Mouse (Mus musculus): ENCODE data around the gene Smad6. TPM values are rescaled to one million over a fixed set of nuclear protein-coding genes. Genes with fewer than 3 reads are reported as not detected.
A peak's percentile ranks its signal among the peaks of the same experiment; 100 is the strongest.

Smad6 gene
- total RNA-seq, 2 experiments from 2014 or later: 15.0 to 16.9 TPM

DNA sequence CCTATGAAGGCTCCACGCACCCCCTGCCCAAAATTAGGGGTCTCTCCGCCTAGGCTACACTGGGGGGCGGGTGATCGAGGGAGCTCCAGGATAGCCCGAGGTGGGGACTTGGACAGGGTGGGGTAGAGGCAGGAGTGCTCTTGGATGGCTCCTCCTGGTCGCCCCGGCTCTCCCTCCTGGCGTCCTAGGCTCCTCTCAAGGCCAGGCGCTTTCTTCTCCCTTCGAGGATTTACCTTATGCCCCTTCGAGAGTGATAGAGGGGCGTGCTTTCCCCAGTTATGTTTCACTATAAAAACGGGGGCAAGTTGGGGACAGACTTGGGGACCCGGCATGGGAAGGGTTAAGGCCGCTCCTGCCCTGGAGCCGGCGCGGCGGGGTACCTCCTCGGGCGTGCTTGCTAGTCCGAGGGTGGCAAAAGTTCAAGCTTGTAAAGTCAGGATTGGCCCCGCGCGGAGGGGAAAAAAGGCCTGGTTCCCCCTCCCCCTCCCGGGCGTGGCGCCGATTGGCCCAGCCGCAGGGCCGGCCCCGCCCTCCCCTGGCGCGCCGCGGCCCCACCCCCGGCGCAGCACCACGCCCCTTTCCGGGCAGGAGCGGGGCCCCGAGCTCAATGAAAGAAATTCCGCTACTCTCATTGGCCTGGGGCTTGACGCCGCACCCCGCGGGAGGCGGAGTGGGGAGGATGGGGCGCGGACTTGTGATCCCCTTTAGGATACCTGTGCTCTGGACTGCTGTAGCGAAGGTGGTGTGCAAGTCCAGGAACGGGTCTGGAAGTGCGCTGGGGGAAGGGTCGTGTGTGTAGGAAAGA is 905 bp upstream of the Smad6 start:
- DNase-seq: peak; percentile 99

DNA sequence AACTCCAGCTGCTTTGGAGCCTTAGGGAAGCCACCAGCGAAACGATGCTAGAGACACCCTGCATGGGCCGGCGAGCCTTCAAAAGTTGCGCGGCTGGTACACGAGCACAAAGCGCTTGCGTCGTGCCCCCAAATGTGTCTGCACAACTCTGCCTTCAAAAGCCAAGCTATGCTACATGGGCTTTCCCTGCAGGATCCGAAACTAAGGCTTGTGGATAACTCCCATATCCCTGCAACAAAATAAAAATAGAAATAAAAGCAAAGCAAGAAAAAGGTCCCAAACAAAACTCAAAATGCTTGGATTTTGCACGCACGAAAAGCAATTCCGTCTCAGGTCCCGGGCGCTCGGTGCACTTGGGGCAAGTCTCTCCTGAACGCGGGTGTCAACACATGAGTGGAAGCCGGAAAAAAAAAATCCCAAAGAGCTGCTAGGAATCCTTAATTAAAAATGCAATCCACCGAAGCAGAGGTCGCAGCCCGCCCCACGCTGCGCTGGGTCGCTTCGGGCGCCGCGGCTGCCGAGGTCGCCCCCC is 474 bp downstream of the Smad6 start:
- no peak for DNase-seq

DNA sequence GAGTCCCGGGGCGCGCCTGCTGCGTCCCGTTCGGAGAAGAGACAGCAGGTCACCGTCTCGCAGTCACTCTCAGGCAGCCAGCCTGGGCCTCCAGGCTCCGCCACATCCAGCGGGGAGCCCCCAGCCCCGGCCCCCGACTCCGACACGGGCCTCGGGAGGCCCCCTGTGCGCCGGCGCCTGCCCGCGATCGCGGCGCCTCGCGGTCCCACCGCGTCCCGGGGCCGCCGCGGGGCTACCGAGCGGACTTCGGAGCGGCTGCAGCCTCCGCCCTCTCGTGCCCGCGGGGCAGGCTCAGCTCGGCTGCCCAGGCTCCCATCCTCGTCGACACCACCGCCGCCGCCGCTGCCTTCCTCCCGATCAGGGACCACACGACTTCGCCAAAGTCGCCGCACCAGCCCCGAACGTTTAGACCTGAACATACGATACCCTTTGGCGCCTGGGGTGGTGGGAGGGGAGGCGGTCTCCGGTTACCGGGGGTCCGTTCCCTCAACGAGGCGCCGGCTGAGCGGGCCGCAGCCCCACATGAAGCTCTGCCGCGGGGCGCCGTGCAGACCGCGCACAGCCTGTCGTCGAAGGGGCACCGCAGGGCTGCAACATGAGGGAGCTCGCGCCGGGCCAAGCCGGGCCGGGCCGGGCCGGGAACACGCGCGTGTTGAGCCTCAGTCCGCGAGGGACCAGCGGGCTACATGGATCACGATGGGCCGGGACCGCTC is 1.1 kb downstream of the Smad6 start:
- peak; percentile 51 for DNase-seq

DNA sequence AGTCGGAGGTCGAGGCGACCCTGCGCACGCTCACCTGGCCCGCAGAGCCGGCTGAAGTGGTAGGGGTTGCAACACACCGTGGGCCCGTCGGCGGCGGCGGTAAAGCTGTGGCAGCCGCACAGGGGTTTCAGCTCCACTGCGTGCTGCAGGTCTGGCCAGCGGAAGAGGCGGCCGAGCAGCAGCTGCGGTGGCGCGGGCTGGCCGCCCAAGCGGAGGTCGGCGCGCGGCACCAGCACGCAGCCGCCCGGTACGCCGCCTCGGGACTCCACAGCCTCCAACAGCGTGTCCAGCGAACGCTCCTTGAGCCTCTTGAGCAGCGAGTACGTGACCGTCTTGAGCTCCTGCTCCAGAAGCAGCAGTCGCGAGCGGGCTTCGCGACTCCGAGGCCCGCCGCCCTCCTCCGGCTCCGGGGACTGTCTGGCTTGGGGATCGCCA is 1.7 kb downstream of the Smad6 start:
- DNase-seq: no peak

DNA sequence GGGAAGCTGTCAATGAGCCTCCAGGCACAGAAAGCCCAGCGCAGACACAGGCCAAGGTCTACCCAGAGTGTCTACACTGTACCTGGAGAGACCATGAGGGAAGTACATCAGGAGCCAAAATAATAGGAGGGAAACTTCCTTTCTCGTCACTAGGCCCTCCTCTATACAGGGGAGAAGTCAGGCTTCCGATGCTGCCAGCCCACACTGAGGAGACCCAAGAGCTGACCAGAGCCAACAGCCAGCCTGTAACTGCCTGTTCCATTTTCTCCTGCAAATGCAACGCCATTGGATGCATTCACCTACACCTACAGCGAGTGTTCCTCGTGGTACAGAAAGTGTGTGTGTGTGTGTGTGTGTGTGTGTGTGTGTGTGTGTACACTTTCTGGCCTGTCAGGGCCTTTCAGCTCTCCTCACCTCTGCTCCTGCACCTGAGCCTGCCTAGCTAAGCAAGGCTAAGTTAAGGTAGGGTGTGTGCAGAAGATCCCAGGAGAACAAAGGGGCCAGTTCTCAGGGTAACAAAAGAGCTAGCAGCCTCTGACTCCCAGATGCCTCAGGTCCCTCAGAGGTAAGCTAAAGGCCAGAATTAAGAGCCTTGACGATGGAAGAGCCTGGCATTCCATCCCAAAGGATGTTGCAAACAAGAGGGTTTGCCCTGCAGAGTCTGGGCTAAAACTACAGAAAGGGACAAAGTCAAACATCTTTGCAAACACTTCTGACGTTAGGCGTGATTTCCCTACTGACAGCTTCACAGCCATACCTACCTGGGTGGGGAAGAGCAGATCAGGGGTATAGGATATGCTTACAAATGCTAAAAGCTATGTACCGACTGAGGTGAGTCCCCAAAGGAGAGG is 2.6 kb downstream of the Smad6 start:
- DNase-seq: no peak

DNA sequence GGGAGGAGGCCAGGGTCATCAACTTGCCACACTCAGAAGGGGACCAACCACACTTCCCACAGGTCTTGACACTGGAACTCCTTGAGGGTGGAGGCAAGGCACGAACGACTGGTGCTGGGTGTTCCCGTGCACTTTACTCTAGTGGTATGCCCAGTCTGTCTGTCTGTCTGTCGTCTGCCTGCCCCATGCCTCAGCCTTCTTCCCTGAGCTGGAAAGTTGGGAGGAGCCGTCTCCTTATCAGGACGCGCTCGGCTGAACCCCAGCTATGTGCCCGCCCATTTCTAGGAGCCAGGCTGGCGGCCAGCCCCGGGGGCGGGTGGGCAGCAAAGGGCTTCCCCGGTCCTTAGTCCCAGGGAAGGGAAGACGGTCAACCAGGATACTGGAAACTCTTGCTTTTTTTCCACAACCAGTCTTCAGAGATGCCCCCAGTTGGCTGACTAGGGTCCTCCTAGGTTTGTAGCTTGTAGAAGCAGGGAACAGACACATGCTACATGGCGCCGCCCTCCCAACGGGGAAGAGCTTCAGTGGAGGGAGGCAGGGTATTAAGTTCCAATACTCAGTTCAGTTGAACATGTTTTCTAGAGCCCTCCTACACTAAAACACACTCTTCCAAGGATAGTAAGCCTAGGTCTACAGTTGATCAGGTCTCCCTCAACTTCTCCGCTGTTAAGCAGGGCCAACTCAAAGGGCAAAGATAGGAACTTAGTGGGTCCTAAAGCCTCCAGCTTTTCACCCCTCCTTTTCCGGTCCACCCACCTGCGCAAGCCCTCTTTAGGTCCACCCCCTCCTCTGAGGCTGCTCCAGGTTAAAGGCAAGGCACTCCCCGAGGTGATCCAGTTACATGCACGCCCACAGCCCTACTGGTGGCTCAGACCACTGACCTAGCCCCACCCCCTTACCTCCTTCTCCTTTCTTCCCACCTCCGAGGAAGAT is 3.7 kb downstream of the Smad6 start:
- DNase-seq: peak; percentile 76

DNA sequence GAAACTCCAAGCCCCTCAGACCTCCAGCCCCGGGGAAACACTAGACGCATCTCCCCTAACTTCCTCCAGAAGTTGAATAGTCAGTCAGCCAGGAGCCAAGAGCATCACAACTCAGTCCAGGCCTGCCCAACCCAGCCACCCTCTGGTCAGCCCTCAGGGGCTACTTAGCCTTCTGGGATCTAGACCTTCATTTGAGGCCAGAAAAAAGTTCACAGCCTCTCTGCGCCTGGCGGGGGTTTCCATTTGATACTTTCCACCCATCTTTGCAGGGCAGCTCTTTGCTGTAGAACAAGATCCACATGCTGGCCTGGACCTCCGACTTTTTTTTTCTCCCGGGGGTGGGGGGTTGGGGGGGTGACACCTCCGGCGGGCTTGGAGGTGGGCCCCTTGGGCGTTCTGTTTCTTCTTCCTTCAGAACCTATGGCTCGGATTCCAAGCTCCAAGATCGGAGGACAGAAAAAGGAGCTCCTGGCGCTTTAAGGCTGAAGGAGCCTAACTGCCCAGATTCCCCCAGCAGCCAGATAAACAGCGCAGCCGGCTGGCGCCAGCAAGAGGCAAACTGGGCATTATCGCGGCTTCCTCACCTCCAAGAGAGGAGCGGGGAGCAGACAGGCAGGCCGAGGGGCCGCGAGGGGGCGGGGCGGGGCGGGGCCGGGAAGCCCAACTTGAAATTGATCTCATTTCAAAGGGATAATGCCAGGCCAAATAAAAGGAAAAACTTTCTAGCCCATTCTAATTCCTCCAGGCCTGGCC is 5.0 kb downstream of the Smad6 start:
- DNase-seq: peak; percentile 74

DNA sequence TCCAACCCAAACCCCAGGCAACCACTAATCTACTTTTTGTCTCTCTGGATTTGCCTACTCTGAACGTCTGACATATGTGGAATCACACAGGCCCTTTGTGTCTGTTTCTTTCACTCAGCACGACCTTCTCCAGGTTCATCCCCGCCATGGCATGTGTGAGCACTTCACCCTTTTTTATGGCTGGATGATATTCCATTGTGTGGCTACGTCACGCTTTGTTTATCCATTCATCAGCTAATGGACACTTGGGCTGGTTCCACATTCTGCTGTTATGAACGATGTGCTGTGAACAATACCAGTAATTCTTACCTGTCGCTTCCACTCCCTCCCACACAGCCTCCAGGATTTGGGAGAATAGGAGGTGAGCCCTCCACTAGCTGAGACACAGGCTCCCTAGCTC is 5.8 kb downstream of the Smad6 start:
- DNase-seq: no peak

DNA sequence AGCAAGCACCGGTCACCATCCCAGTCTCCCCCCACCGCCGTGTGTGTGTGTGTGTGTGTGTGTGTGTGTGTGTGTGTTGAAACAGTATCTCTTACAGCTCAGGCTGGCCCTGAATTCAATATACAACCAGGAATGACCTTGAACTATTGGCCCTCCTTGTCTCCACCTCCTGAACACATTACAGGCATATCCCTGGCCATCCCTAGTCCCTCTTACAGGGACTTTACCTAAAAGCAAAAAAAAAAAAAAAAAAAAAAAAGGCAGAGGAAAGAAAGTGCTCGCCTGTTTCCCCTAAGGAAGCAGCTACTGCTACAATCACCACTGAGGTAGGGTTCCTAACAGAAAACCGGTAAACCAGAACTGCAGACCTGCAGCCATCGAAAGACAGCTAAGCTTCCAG is 7.1 kb downstream of the Smad6 start:
- DNase-seq: no peak

DNA sequence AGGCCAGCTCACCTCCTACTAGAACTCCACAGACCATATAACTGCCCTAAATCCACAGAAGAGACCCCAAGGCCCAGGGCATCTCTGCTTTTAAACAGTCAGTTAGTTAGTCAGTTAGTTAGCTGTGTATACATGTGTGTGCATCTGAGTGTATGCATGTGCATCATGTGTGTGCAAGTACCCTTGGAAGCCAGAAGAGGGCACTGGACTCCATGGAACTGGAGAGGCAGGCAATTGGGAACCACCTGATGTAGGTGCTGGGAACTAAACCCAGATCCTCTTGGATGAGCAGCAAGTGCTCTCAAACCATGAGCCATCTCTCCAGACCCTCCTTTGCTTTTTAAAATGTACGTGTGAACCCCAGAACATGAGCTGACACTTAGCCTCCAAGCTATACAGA is 10.5 kb downstream of the Smad6 start:
- no peak for DNase-seq

DNA sequence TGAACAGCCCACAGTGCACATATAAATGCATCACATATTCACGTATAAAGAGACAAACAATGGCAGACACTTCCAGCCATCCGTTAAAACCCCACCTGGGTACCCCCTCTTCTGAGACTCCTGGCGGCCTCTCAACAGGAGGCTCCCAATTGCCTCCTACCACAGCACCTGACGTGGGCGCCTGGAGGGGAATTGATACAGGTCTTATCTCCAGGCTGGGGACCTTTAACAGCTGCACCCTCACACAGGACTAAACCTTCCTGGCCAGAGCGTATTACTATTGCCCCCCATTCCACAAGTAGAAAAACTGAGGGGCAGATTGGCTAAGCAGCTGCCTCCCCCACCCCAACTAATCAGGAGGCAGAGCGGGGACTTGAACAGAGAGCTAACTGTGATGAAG is 18.9 kb downstream of the Smad6 start:
- DNase-seq: no peak

DNA sequence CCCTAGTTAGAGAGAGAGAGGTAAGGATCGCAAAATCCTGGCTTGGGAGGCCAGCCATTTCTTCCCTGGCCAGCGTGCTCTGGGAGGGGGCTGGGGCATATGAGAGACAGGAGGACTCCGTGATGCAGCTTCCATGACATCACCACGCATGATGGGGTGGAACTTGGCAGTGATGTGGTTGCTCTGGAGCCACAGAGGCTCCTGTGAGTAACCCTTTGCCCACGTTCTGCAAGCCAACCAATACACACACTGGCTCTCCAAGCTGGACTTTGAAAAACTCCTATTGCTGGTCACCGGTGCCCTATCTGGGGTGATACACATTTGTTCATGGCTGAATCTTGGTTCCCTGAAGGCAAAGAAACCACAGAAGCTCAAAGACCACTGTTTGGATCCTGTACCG is 20.8 kb downstream of the Smad6 start:
- DNase-seq: no peak

DNA sequence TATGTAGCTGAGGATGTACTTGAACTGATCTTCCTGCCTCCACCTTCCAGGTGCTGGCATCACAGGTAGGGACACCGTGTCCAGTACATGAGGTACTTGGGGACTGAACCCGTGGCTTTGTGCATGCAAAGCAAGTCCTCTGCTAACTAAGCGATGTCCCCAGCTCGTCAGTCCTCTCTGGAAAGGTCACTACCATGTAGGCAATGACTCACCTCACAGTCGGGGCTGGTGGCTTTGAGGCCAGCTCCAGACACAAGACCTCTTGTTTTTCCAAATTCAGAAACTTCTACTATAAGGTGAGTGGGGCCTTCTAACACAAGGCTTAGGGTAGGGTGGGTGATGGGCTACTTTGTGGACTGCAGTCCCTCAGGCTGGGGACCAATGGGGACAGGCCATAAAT is 21.8 kb downstream of the Smad6 start:
- no peak for DNase-seq

DNA sequence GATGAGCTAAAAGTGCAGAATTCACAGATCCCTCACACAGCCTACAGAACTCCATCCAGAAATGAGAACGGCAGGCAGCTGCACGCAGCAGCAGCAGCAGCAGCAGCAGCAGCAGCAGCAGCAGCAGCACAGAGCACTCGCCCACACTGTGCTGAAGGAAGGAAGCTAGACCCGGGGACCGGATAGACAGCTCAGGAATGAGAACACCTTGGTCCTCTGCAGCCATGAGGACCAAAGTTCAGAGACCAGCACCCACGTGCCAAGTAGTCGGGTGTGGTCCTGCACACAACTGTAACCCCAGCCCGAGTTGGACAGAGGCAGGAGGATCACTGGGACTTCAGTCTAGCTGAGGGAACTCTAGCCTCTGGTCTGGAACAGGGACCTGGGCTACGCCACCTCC is 22.7 kb downstream of the Smad6 start:
- no peak for DNase-seq

DNA sequence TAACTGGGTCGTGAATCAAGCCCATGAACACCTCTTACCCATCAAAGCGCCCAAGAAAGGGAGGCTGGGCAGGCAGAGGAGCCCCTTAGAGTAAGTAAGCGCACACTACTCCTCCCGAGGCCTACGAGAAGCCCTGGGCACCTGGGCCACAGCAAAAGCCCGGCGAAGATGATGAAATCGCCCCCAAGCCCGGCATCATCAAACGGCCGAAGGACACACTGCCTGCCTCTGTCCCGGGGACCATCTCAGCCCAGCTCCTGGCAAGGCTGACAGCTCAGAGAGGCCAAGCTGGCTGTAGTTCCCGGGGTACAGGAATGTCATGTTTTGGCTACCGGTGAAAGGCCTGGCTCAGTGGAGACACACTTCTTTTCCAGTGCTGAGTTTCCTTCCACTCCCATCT is 23.8 kb downstream of the Smad6 start:
- DNase-seq: peak; percentile 68

DNA sequence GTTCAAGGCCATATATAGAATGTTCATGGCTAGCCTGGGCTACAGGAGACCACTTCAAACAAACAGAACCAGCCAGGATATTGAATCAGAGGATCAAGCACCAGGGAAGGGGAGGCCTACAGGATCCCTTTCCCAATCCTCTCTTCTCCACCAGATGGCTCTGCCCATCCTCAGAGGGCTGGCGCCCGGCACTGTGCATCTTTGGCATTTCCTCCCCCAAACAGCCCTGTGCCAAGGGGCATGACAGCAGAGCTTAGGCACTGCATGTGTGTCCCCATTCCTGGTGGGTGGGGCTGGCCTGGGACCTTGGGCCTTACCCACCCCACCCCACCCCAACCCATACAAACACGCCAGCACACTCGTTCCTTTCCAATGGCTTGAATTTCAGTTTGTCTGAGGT is 24.4 kb downstream of the Smad6 start:
- DNase-seq: peak; percentile 77

DNA sequence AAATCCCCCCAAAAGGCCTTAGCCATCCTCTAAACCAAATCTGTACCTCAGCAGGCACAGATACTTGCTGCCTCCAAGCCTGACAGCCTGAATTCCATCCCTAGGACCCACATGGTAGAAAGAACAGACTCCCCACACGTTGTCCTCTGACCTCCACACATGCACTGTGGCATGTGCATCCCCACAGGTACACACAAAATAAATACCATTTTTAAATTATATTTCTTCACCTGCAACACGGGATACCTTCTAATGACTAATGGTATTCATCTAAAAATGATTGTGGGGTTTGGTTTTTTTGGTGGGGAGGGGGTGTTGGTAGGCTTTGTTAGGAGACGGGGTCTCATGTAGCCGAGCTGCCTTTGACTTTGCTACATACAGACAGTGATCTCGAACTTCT is 28.6 kb downstream of the Smad6 start:
- no peak for DNase-seq

DNA sequence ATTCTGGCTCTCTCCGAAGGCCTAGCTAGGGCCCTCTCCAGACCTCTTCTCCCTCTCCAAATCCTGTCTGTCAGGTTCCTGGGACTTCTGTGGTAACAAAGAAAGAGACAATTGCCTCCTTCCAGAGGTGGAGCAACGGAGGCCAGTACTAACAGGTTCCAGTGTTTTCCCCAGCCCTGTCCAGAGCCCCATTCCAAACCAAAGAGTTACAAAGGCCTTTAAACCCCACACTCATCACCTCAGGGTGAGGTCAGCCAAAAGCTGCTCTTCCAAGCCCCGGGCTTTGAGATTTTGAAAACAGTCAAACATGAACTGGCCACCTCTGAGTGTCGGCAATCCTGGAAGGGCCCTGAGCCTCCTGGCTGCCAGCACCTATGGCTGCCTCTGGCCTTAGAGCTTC is 29.1 kb downstream of the Smad6 start:
- peak; percentile 37 for DNase-seq

DNA sequence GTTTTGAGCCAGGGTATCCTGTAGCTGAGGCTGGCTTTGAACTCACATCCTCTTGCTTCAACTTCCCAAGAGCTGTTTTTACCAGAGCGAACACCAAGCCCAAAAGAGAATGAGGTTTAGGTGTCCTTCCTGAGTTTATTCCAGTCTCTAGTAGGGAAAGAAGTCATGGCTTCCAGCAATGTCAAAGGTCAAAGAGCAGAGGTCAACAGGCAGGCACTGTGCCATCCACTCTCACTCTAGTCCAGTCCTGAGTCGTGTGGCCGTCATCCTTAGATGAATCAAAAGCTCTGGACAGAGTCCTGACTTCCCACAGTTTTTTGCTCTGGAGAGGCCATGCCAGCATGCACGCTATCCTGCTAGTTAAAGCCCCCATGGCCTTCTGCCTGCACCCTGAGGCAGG is 30.7 kb downstream of the Smad6 start:
- no peak for DNase-seq

DNA sequence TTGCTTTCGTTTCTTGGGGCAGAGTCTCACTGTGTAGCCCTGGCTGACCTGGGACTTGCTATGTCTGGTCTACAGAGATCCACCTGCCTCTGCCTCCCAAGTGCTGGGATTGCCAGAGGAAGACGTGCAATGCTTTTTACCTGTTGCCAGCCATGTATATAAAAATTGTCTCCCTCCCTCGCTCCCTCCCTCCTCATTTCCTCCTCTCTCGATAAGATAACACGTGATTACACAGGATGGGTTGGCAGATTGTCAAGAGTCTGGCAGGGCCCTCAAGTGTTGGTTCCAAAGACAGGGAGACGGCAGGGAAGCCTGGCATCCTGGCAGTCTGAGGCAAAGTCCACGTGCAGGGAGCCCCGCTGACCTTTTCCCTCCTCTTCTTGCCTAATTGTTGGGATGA is 32.2 kb downstream of the Smad6 start:
- DNase-seq: peak; percentile 68

DNA sequence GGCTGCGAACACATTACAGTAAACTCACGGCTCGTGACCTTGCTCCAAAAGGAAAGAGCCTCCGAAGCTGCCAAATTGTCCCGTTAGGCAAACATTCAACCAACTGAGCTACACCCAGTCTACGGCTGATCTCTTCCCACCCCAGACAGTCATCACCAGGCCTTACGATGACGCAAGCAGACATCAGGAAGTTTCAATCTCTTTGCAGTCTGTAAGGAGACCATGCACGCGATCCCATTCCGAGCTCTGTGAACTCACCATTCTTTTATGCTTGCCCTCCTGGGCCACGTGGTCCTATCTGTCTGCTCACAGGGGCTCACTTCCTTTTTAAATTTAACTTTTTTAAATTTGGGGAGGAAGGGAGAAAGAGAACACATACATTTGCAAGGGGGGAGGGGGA is 32.6 kb downstream of the Smad6 start:
- DNase-seq: no peak
